In genomic region chr5:114813525-114814181, GRCm38 (mm10) we compare ENCODE assay signal across 7 mouse cellular contexts. TPM values are rescaled to one million over a fixed set of nuclear protein-coding genes. Genes with fewer than 3 reads are reported as not detected.
DNase-seq lines count a peak whose midpoint lies in the region; ATAC-seq lines count a peak whose summit lies in the region.

No protein-coding gene starts in this region.

- peak overlapping the region; percentile 78 for H3K27ac ChIP-seq in embryonic facial prominence, embryonic 11.5 days (replicated peaks; ENCODE audit: low read depth, low read length)
- peak overlapping the region; percentile 76 for H3K27ac ChIP-seq in limb, embryonic 13.5 days
- peak overlapping the region; percentile 95 for H3K27ac ChIP-seq in midbrain, embryonic 15.5 days

- peak overlapping the region; percentile 93 for H3K4me3 ChIP-seq in embryonic facial prominence, embryonic 11.5 days (ENCODE audit: low read depth, low read length)
- peak overlapping the region; percentile 94 for H3K4me3 ChIP-seq in limb, embryonic 13.5 days
- H3K4me3 ChIP-seq in midbrain, embryonic 15.5 days: peak overlapping the region; percentile 73

- peak; percentile 88 for DNase-seq in adrenal gland, postnatal 25 days
- DNase-seq in embryonic facial prominence, embryonic 11.5 days (ENCODE audit: low spot score): peak; percentile 91
- DNase-seq in heart, adult 11 months: peak; percentile 98
- peak; percentile 84 for DNase-seq in kidney, adult 18-20 months
- peak; percentile 75 to 78 for DNase-seq in spleen, adult 18-20 months

- WGBS in embryonic facial prominence, embryonic 11.5 days: under 1% methylated on average over 50 of the region's 50 CpGs
- WGBS in limb, embryonic 13.5 days: under 1% methylated on average over 50 of the region's 50 CpGs
- under 1% methylated on average over 50 of the region's 50 CpGs for WGBS in midbrain, embryonic 15.5 days

- no peaks in the 10 kb centered on the region for H3K9me3 ChIP-seq in embryonic facial prominence, embryonic 11.5 days (replicated peaks; ENCODE audit: control insufficient read depth, low read length)
- H3K9me3 ChIP-seq in limb, embryonic 13.5 days: peaks cover 6% of the 10 kb centered on the region; the same call in 1 of the 2 replicates
- no peaks in the 10 kb centered on the region for H3K9me3 ChIP-seq in midbrain, embryonic 15.5 days

- H3K36me3 ChIP-seq in embryonic facial prominence, embryonic 11.5 days (replicated peaks; ENCODE audit: control insufficient read depth, insufficient read depth, low read depth, low read length): no peaks in the 10 kb centered on the region
- H3K36me3 ChIP-seq in limb, embryonic 13.5 days: peaks cover 29% of the 10 kb centered on the region
- H3K36me3 ChIP-seq in midbrain, embryonic 15.5 days (replicated peaks): no peaks in the 10 kb centered on the region

- H3K27me3 ChIP-seq in embryonic facial prominence, embryonic 11.5 days (ENCODE audit: control insufficient read depth, insufficient read depth, low read length): no peaks in the 10 kb centered on the region
- no peaks in the 10 kb centered on the region for H3K27me3 ChIP-seq in limb, embryonic 13.5 days
- H3K27me3 ChIP-seq in midbrain, embryonic 15.5 days (replicated peaks): no peaks in the 10 kb centered on the region

- ATAC-seq in embryonic facial prominence, embryonic 11.5 days (replicated peaks; ENCODE audit: insufficient number of reproducible peaks, low FRiP score, low TSS enrichment, low read depth): peak; percentile 92
- peak; percentile 95 for ATAC-seq in limb, embryonic 13.5 days (ENCODE audit: low FRiP score, low read depth)
- ATAC-seq in midbrain, embryonic 15.5 days (replicated peaks): peak; percentile 98

- peak overlapping the region; percentile 59 for H3K4me2 ChIP-seq in embryonic facial prominence, embryonic 11.5 days (ENCODE audit: low read depth, low read length)
- H3K4me2 ChIP-seq in limb, embryonic 13.5 days (replicated peaks): peak overlapping the region; percentile 64
- H3K4me2 ChIP-seq in midbrain, embryonic 15.5 days: peak overlapping the region; percentile 60

- peak overlapping the region; percentile 92 for H3K9ac ChIP-seq in embryonic facial prominence, embryonic 11.5 days (replicated peaks; ENCODE audit: low read length)
- peak overlapping the region; percentile 86 for H3K9ac ChIP-seq in limb, embryonic 13.5 days
- peak overlapping the region; percentile 78 for H3K9ac ChIP-seq in midbrain, embryonic 15.5 days

- H3K4me1 ChIP-seq in embryonic facial prominence, embryonic 11.5 days (ENCODE audit: control insufficient read depth, insufficient read depth, low read length): no peaks in the 10 kb centered on the region
- peaks cover 16% of the 10 kb centered on the region; the same call in 1 of the 2 replicates for H3K4me1 ChIP-seq in limb, embryonic 13.5 days
- H3K4me1 ChIP-seq in midbrain, embryonic 15.5 days: peaks cover 31% of the 10 kb centered on the region

RNA-seq across cellular contexts. Expression of gene 1500011B03Rik, which starts 9.6 kb away (rescaled TPM):
- 35.7 and 47.5 TPM in 2 replicates for total RNA-seq in adrenal gland, postnatal 25 days (2021)
- polyA plus RNA-seq in embryonic facial prominence, embryonic 11.5 days (2014; fragmentation: Nextera tagmentation; extraction: Ambion mirVana): 115 and 121 TPM in 2 replicates
- 93.9 and 98.0 TPM in 2 replicates for polyA plus RNA-seq in limb, embryonic 13.5 days (2015; fragmentation: Nextera tagmentation; extraction: Ambion mirVana)
- polyA plus RNA-seq in midbrain, embryonic 15.5 days (2015; fragmentation: Nextera tagmentation; extraction: Ambion mirVana): 270 and 271 TPM in 2 replicates

RNA-seq across cellular contexts. Expression of gene Git2, which starts 38.3 kb away (rescaled TPM):
- total RNA-seq in adrenal gland, postnatal 25 days (2021): 50.4 and 52.3 TPM in 2 replicates
- 33.9 and 37.7 TPM in 2 replicates for polyA plus RNA-seq in embryonic facial prominence, embryonic 11.5 days (2014; fragmentation: Nextera tagmentation; extraction: Ambion mirVana)
- polyA plus RNA-seq in limb, embryonic 13.5 days (2015; fragmentation: Nextera tagmentation; extraction: Ambion mirVana): 46.9 and 52.5 TPM in 2 replicates
- polyA plus RNA-seq in midbrain, embryonic 15.5 days (2015; fragmentation: Nextera tagmentation; extraction: Ambion mirVana): 51.6 and 52.9 TPM in 2 replicates

RNA-seq across cellular contexts. Expression of gene Ankrd13a, which starts 39.2 kb away (rescaled TPM):
- total RNA-seq in adrenal gland, postnatal 25 days (2021): 74.6 and 93.8 TPM in 2 replicates
- 58.3 and 60.4 TPM in 2 replicates for polyA plus RNA-seq in embryonic facial prominence, embryonic 11.5 days (2014; fragmentation: Nextera tagmentation; extraction: Ambion mirVana)
- 38.6 and 40.2 TPM in 2 replicates for polyA plus RNA-seq in limb, embryonic 13.5 days (2015; fragmentation: Nextera tagmentation; extraction: Ambion mirVana)
- 31.1 and 34.7 TPM in 2 replicates for polyA plus RNA-seq in midbrain, embryonic 15.5 days (2015; fragmentation: Nextera tagmentation; extraction: Ambion mirVana)

RNA-seq across cellular contexts. Expression of gene 4930519G04Rik, which starts 39.8 kb away (rescaled TPM):
- total RNA-seq in adrenal gland, postnatal 25 days (2021): not detected in 2 replicates
- polyA plus RNA-seq in embryonic facial prominence, embryonic 11.5 days (2014; fragmentation: Nextera tagmentation; extraction: Ambion mirVana): not detected in 2 replicates
- polyA plus RNA-seq in limb, embryonic 13.5 days (2015; fragmentation: Nextera tagmentation; extraction: Ambion mirVana): not detected in 2 replicates
- not detected in 2 replicates for polyA plus RNA-seq in midbrain, embryonic 15.5 days (2015; fragmentation: Nextera tagmentation; extraction: Ambion mirVana)

RNA-seq across cellular contexts. Expression of gene Gm9936, which starts 44.8 kb away (rescaled TPM):
- total RNA-seq in adrenal gland, postnatal 25 days (2021): 0.09 TPM in 1 of 2 replicates, not detected in the other
- polyA plus RNA-seq in embryonic facial prominence, embryonic 11.5 days (2014; fragmentation: Nextera tagmentation; extraction: Ambion mirVana): 0.14 and 0.29 TPM in 2 replicates
- 0.24 and 0.28 TPM in 2 replicates for polyA plus RNA-seq in limb, embryonic 13.5 days (2015; fragmentation: Nextera tagmentation; extraction: Ambion mirVana)
- polyA plus RNA-seq in midbrain, embryonic 15.5 days (2015; fragmentation: Nextera tagmentation; extraction: Ambion mirVana): 3.0 and 3.6 TPM in 2 replicates

Comparison
In these comparisons a context has a peak if more than half of its experiments do, and no peak if none do; other contexts are left out.
1. Peak in every context shown above with its lines: DNase-seq, ATAC-seq, H3K4me3 ChIP-seq and H3K27ac ChIP-seq.